Mouse (Mus musculus): ENCODE measurements around the gene Sh3d19.

DNA sequence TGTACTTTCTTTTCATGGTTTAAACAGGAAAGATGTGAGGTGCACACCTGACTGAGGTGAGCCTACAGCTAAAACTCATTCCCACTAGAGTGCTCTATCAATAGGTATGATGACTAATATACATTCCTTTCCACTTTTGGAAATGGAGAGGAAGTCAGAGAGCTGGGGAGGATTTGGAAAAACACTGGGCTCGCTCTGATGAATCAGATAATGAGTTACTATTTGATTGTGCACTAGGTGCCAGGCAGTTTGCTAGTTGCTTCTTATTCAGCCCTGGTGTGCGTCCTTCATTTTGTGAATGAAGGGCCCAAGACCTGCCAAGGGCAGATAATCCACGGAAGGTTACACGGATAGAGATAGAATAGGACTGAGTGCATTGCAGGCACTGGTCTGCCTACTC, 9.1 kb downstream of the Sh3d19 start:
- TF ChIP-seq POLR2A (IDR thresholded peaks at IDR 0.05; ENCODE audit: low read depth, low read length) (no peak), CTCF (conservative IDR thresholded peaks at IDR 0.05; ENCODE audit: insufficient read depth, insufficient read length, low read depth, low read length) (no peak)

Measured in kidney, adult 2 months (tissue).